ENCODE assay signal across 1 mouse cellular context in the genomic region with DNA sequence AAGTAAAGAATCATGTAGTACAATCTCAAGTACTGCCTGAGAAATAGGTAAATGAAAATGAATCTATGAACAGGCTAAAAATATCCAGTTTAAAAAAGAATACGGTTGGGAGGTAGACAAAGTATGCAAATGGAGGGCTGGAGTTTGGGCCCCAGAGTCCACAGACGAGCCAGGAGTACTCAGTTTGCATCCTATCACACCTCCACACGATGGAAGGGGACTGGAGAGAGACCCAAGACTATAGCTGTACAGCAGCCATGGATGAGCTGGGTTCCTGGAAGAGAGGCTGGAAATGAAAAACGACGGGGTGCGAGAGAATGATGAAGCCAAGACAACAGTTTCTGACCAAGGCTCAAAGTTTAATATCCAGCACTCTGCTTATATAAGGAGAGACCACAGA.
TF ChIP-seq lines count a peak whose summit lies in the region.

No protein-coding gene starts in this region.

TF ChIP-seq in CH12.LX, 34 proteins besides CTCF, POLR2A, EP300 and RAD21:
- TF ChIP-seq JUND (conservative IDR thresholded peaks at IDR 0.05; ENCODE audit: low read depth, low read length) (no peak), MAZ (IDR thresholded peaks at IDR 0.05; ENCODE audit: low read depth, low read length) (no peak), MXI1 (IDR thresholded peaks at IDR 0.05; ENCODE audit: low read depth, low read length) (0 out of 2 replicates have a peak, but pooled peaks have one; percentile 2)
